Mouse (Mus musculus) thymus, postnatal 0 days (tissue): Measurements from ENCODE around the gene Cgnl1. TPM values are rescaled to one million over a fixed set of nuclear protein-coding genes. Genes with fewer than 3 reads are reported as not detected.

Experiments used
- DNase-seq: peaks from one replicate; pipeline ENCODE4 v3.0.0-alpha.2; 2015; ENCODE audit warnings: low spot score
- polyA plus RNA-seq: library from polyadenylated mRNA; unstranded; fragments of >200 nt; fragmentation: Nextera tagmentation; extraction: Ambion mirVana; gene quantifications from 2 replicates; pipeline ENCODE4 v1.2.1, GENCODE M21; 2015

The Cgnl1 gene
- polyA plus RNA-seq, 1 experiment from 2014 or later, result 1.1 TPM

DNA sequence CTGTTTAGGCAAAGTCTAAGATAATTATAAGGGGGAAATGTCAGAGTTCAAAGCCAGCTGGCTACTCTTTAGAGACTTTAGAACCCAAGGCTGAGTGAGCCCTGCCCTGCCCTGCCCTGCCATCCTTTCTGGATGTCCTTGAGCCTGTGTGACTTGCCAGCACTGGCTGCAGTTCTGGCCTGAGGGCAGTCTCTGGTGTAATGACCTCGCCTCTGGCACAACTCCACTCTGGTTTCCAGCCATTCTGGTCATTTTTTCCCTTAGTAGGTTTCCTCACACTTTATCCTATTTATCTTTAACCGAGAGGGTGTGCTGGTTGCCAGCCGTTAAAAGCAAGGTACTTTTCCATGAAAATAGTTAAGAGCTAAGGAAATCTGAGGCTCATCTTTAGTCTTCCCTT lies 45.3 kb downstream of the Cgnl1 start:
- no peak for DNase-seq

DNA sequence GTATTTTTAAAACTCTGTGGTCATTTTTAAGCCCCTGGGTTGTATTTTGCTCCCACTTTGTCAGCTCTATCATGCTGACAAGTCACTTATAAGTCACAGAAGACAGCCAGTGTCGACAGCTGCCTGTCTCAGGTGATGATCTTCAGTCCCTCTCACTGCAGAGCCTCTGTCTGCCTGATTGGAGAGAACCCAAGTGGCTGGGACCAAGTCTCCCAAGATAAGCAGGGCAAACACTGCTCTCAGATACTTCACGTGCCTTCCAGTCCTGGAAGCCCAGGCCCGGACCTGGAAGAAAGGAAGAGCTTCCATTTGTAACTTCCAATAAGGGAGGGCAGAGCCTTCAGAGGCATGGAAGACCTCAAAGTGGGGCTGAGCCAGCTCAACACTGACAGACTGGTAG lies 49.0 kb downstream of the Cgnl1 start:
- DNase-seq, result no peak

DNA sequence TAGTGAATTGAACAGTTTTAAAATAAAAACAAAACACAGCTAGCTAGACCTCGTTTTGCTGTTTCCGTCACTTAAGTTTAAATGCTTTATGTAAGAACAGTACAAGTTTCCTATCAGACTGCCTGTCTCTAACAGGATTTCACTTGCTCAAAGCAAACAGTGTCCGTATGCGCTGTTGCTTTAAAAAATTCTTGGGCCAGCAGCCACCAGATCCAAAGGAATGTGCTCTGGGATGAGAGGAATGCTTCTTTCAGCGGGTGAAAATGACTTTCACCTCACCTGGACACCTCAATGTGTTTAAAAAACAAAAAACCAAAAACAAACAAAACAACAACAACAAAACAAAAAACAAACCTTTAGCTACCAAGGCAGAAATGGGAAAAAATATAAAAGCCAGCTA lies 54.4 kb downstream of the Cgnl1 start:
- no peak for DNase-seq

DNA sequence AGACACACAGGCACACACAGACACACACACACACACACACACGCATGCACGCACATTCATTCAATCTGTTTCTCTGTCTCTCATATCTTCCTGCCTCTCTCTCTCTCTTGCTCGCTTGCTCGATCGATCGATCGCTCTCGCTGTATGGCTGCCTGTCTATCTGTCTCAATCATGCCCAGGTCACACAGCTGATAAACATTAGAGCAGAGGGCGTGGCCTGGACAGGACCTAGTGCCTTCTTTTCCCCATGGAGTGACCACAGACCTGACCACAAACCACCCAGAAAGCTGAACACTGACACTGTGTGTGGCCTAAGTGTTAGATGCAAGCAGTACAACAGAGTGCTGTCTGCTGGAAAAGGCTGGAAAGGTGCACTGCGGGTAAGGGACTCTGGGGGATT lies 60.6 kb downstream of the Cgnl1 start:
- no peak for DNase-seq

DNA sequence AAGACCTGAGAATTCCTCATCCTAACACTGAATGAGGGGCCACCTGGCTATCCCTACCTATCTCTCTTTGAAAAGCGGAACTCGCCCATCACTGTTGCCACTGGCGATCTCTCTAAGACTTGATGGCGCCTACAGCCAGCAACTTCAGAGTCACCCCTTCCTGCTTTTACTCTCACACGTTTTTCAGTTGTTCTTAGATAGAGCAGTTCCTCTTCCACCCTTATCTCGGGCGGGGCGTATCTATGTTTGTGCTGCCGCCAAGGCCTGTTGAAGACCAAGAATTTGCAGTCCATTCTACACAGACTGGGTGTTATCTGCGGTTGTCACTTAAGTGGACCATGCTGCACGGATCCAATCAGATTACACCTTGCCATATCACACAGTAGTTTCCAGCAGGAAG lies 62.2 kb downstream of the Cgnl1 start:
- no peak for DNase-seq

DNA sequence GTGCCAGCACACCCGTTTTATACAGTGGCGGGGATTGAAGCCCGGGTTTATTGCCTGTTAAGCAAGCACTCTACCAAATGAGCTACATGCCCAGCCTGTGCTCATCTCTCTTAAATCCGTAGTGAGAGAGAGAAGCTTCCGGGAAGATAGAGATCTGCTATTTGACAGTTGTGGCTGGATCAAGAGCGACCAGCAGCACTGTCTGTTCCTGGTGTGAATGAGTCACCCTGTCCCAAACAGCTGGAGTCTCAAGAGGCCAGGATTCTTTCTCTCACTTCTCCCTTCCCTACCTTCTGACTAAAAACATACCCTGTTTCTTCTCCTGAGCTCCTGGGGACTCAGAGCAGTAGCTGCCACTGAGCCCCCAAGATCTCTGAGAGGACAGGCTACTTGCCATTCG lies 63.4 kb downstream of the Cgnl1 start:
- no peak for DNase-seq

DNA sequence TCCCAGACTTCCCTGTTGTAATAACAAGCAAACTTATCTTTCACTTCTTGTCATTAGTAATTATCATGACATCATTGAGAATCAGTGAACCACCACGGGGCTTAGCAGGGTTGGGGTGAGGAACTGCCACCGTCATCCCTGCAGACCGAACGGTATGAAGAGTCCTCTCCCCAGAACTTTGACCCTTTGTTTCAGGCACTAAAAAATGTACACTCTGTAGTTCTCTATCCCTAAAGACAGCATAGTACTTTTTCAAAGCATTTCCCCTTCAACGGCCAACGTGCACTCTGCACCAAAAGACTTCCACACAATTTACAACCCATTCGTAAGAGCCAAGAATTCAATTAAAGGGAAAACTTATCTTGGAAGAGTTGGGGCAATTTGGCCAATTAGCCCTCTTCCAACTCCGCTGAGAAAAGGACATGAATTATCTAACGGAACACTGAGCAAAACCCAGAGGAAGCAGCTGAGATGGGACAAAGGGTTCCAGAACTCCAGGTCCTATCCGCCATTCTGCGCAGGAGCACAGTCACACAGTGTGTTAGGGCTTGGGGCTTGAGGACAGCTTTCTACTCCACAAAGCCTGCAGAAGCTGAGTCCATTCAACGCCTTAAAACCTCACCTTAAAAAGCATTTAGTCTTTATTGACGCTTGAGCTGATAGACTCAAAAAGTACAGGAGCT lies 66.9 kb downstream of the Cgnl1 start:
- no peak for DNase-seq

- no peak for DNase-seq
Observed at GRCm38 (mm10) chr9:71699087-71699486, 72.3 kb downstream of the Cgnl1 start.

- no peak for DNase-seq
Observed at GRCm38 (mm10) chr9:71698116-71698515, 73.3 kb downstream of the Cgnl1 start.

- DNase-seq, result no peak
Observed at GRCm38 (mm10) chr9:71697189-71697588, 74.2 kb downstream of the Cgnl1 start.

- DNase-seq, result no peak
Observed at GRCm38 (mm10) chr9:71696762-71697161, 74.6 kb downstream of the Cgnl1 start.

GRCm38 (mm10) chr9:71695133-71695532 lies 76.3 kb downstream of the Cgnl1 start:
- no peak for DNase-seq

GRCm38 (mm10) chr9:71694223-71694622 lies 77.2 kb downstream of the Cgnl1 start:
- DNase-seq, result no peak

DNA sequence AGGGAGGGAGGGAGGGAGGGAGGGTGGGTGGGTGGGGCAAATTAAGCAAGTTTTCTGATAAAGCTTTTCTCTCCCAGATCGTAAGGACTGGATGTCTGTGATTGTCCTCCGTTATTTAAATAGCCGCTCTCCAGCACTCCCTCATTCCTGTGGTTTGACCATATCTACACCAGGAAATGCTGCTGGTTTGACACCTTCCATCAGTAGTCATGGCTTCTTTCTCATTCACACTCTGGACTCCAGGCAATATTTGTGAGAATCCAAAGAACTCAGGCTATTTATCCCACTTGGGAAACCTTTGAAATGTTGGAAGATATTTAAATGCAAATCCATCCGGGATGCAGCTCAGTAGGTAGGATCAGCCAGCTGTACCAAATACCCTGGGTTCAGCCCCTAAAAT lies 77.6 kb downstream of the Cgnl1 start:
- no peak for DNase-seq

DNA sequence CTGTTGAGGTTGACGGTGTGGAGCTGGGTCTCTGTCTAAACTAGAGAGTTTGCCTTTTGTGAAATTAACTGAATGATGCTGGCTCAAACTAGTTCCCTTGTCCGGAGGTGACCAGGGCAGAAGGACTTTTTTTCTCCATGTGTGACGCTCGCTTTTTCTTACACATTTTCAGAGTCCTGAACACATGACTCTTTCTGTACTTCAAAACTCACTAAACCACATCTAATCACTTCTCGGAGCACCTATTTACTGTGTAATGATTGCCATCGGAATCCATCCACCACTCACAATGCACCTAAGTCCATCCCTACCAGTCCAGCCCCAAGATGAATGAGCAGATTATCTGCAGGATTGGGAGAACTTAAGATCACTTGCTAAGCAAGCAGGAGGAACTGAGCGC lies 79.2 kb downstream of the Cgnl1 start:
- DNase-seq, result no peak

DNA sequence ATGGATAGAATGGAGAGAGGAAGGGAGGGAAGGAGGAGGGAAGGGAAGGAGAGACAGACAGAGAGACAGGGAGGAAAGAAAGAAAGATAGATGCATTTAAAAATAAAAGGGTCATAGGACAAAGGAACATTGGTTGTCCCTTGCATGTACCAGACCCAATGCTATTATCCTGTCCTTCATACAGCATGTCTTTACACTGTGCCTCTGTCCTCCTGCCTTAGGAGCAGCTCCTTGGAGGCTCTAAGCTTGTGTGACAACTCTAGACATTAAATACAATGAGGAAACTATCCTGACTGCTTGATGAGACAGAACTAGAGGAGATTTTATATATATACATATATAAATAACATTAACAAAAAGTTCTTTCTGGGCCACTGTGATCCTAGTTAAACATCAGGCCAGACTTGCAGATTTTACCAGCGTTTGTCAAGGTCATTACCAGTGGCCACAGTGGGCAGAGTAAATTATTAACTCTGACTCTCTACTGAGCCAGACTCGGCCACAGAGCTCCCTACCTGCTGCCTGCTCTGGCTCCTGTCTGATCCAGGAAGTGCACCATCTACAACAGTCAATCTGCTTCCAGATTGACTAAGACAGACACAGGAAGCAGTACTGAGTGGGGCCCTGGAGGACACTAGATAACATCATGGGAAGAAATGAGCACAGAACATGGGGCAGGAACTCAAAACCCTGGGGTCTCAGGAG lies 81.9 kb downstream of the Cgnl1 start:
- no peak for DNase-seq

DNA sequence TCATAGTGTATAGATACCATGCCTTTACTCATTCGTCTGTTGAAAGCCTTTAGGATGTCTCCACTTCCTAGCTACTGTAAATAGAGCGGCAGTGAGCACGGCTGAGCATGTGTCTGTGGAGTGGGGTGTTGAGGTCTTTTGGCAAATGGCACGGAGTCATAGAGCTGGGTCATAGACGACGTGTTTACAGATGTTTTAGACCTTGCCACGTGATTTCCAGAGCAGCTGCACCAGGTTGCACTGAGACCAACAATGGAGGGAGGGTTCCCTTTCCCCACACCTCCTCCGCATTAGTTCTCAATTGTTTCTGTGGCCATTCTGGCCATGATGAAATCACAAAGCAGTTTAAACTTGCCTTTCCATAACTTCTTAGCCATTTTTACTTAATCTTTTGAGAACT lies 84.9 kb downstream of the Cgnl1 start:
- no peak for DNase-seq

DNA sequence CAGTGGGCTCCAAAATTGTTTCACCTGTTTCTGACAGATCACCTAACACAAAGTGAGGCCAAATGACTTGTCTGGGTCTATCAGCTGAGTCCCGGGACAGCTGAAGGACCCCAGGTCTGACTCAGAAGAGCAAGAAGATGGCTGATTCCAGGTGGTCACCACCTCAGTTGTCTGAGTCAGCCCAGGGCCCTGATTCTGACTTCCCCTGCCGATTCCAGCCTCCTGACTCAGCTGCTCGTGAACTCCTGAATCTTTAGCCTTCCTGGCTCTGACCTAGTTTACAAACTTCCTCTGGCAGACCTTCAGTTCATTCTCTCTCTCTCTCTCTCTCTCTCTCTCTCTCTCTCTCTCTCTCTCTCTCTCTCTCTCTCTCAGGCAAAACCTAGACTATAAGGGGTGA lies 86.6 kb downstream of the Cgnl1 start:
- no peak for DNase-seq

DNA sequence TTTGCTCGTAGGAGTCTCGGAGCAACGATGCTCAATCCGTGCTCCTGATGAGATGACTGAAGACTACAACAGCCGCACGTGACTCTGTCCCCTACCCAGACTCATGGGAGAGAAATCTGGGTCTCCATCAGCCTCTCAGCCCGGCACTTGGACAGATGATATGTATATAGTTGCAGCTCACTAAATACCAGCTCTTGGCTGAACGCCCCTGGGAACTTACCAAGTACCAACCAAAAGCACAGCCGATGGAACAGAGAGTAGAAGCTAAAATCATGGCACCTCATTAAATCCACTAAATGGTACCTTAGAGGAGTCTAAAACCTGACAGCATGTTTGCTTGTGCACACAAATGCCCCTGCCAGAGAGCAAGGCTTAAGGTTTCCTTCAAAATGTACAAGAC lies 91.0 kb downstream of the Cgnl1 start:
- no peak for DNase-seq

DNA sequence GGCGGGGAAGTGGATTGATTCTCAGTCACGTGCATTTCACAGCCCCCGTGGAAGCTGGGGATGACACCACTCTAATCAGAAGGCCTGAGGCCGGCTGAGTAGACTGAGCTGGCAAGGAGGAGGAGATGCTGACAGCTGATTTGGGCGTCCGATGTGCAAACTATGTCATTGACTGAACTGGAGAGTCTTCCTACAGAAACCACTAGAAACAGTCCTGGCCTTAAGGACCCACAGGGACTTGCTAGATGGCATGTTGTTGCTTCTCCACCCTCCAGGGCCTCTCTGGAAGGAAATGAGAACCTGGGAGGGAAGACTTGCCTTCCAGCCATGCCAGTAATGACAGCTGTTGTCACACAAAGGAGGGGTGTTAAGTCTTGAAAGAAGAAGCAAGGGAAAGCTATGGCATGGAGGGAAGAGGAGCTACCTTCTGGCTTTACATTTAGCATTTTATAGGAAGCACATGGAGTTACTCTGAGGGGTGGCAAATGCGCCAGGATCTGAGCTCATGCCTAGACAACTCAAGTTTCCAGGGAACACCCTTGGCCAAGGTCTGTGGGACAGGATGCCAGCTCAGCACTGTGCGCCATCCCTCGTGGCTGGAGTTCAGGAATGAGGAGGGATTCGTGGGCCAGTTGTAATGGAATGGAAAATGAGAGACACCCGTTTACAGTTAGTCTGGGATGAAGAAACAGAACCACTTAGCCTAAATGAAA lies 92.1 kb downstream of the Cgnl1 start:
- no peak for DNase-seq

DNA sequence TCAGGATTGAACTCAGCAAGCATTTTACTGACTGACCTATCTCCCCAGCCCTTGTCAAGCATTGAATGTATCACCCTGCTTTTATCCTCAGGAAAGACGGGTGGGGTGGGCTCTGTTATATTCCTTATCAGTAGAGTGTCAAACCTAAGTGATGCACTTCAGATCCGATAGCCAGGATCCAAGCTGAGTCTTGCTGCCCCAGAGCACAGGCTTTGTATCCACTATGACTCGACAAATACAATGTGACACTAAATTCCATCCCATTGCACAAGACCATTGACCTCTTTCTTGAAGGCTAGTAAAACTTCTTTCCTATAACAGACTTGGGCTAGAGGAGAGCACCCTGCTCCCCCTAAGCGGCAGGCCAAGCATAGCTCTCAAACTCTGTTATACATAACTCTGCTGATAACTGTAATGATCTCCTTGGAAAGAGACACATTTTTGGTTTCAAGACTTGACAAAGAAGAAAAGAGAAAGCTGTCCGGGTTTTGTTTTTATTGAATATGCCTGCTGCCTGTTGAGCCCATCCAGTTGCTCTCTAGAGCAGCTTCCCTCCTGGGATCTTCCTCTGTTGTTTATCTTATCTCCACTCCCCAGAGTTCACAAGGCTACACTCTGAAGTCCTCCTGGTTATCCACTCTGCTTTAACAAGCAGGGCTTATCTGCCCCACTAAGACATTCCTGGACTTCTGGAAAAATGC lies 94.3 kb downstream of the Cgnl1 start:
- no peak for DNase-seq

GRCm38 (mm10) chr9:71675799-71676414 lies 95.5 kb downstream of the Cgnl1 start:
- DNase-seq, result no peak
